17 mouse cellular contexts compared by ENCODE assay signal in the genomic region with DNA sequence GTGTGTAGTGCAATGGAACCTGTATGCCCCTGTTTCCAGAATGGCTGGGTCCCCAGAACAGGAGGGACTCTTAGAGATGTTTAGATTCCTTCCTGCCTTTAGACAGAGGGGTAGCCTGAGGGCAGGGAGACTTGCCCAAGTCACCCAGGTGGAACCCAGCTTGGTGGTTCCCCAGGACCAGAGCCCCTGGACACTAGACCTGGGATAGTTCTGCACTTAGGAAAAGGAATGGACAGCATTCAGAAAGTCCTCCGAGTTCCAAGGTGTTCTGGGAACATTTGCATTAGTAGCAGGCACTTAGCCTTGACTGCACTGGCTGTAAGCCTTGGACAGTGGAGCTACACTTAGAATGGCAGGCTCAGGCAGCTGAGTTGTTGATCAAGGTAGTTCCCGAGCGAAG. TPM values are rescaled to one million over a fixed set of nuclear protein-coding genes. Genes with fewer than 3 reads are reported as not detected.
DNase-seq lines count a peak whose midpoint lies in the region; ATAC-seq and TF ChIP-seq lines count a peak whose summit lies in the region.
"Had no signal": no experiment of that assay in that cellular context is flagged by ENCODE, and none has a peak within 500 bp of the region (broad histone marks: within the 10 kb centered on the region; RNA-seq: fewer than 3 reads in every experiment).

No protein-coding gene starts in this region.

- no peak for ATAC-seq in hindbrain, embryonic 16.5 days
- ATAC-seq in lung, postnatal 0 days = no peak

- H3K36me3 ChIP-seq in E14TG2a.4 (ENCODE audit: insufficient read depth, low read length) = no peaks in the 10 kb centered on the region
- no peaks in the 10 kb centered on the region for H3K36me3 ChIP-seq in hindbrain, embryonic 16.5 days (ENCODE audit: control insufficient read depth, insufficient read depth, low read length)
- no peaks in the 10 kb centered on the region for H3K36me3 ChIP-seq in lung, postnatal 0 days (ENCODE audit: insufficient read depth, low read length)
- H3K36me3 ChIP-seq: embryonic facial prominence, embryonic 15.5 days; forebrain, embryonic 12.5 days; limb, embryonic 13.5 days; liver, embryonic 15.5 days had no signal

- 17% methylated on average over 3 of the region's 3 CpGs for WGBS in hindbrain, embryonic 16.5 days
- WGBS in lung, postnatal 0 days = 25% methylated on average over 3 of the region's 3 CpGs

- DNase-seq in cerebellum, adult 9-11 months = peak; percentile 59
- no peak for DNase-seq in cerebellum, adult 8-10 months
- DNase-seq in cerebellum, postnatal 36 days = peak; percentile 34 to 53
- no peak for DNase-seq in lung, postnatal 0 days (ENCODE audit: low spot score)
- no peak for DNase-seq in urinary bladder, adult 2 months (ENCODE audit: low spot score)
- DNase-seq in kidney, postnatal 4 days = no peak
- DNase-seq: adrenal gland, adult 2 months; right cerebral cortex, adult 18-20 months; spleen, adult 18-20 months; thymus, postnatal 25 days had no signal

- H3K4me2 ChIP-seq in hindbrain, embryonic 16.5 days (ENCODE audit: low read length) = peak overlapping the region; percentile 36
- no peak overlapping the region for H3K4me2 ChIP-seq in lung, postnatal 0 days (replicated peaks; ENCODE audit: low read depth, low read length)
- H3K4me2 ChIP-seq: liver, embryonic 15.5 days had no signal

- H3K27ac ChIP-seq in hindbrain, embryonic 16.5 days (ENCODE audit: low read depth, low read length) = no peak overlapping the region
- H3K27ac ChIP-seq in lung, postnatal 0 days (ENCODE audit: low read length) = no peak overlapping the region
- H3K27ac ChIP-seq: embryonic facial prominence, embryonic 15.5 days; forebrain, embryonic 12.5 days; left cerebral cortex, adult 2 months; limb, embryonic 13.5 days; liver, embryonic 15.5 days had no signal

- H3K9me3 ChIP-seq in E14TG2a.4 (ENCODE audit: low read length) = no peaks in the 10 kb centered on the region
- no peaks in the 10 kb centered on the region for H3K9me3 ChIP-seq in hindbrain, embryonic 16.5 days (ENCODE audit: control insufficient read depth, low read length)
- no peaks in the 10 kb centered on the region for H3K9me3 ChIP-seq in lung, postnatal 0 days (ENCODE audit: low read length)
- H3K9me3 ChIP-seq: embryonic facial prominence, embryonic 15.5 days; forebrain, embryonic 12.5 days; limb, embryonic 13.5 days; liver, embryonic 15.5 days had no signal

- TF ChIP-seq EP300 in lung, postnatal 0 days (IDR thresholded peaks at IDR 0.05) = no peak

- TF ChIP-seq CTCF in E14TG2a.4 (conservative IDR thresholded peaks at IDR 0.05; ENCODE audit: low read length) = no peak
- TF ChIP-seq CTCF in lung, postnatal 0 days (IDR thresholded peaks at IDR 0.05) = no peak

- 0 out of 2 replicates have a peak overlapping the region, but pooled peaks have one; percentile 50 for H3K4me3 ChIP-seq in E14TG2a.4 (replicated peaks; ENCODE audit: low read length)
- no peak overlapping the region for H3K4me3 ChIP-seq in hindbrain, embryonic 16.5 days (ENCODE audit: low read length)
- H3K4me3 ChIP-seq in lung, postnatal 0 days (ENCODE audit: low read depth, low read length) = no peak overlapping the region
- H3K4me3 ChIP-seq: left cerebral cortex, adult 2 months; liver, embryonic 15.5 days had no signal

- no peak overlapping the region for H3K9ac ChIP-seq in hindbrain, embryonic 16.5 days (ENCODE audit: low read depth, low read length)
- H3K9ac ChIP-seq in lung, postnatal 0 days (replicated peaks; ENCODE audit: low read depth) = no peak overlapping the region
- H3K9ac ChIP-seq: embryonic facial prominence, embryonic 15.5 days; forebrain, embryonic 12.5 days; limb, embryonic 13.5 days; liver, embryonic 15.5 days had no signal

- peaks cover 62% of the 10 kb centered on the region for H3K4me1 ChIP-seq in E14TG2a.4 (replicated peaks; ENCODE audit: low read depth, low read length)
- H3K4me1 ChIP-seq in hindbrain, embryonic 16.5 days (ENCODE audit: control insufficient read depth, insufficient read depth, low read depth, low read length) = peaks cover 26% of the 10 kb centered on the region
- H3K4me1 ChIP-seq in lung, postnatal 0 days (ENCODE audit: insufficient read depth, low read depth, low read length) = peaks cover 2% of the 10 kb centered on the region

- H3K27me3 ChIP-seq in E14TG2a.4 (ENCODE audit: insufficient read depth, low read length) = peaks cover 73% of the 10 kb centered on the region
- peaks cover 20% of the 10 kb centered on the region for H3K27me3 ChIP-seq in hindbrain, embryonic 16.5 days (replicated peaks; ENCODE audit: control insufficient read depth, insufficient read depth, low read length)
- H3K27me3 ChIP-seq in lung, postnatal 0 days (replicated peaks; ENCODE audit: insufficient read depth, low read length) = peaks cover 63% of the 10 kb centered on the region

RNA-seq across cellular contexts. Expression of a gene that starts 4.5 kb away (rescaled TPM):
- 30.4 and 34.9 TPM in 2 replicates for polyA plus RNA-seq in hindbrain, embryonic 16.5 days (2015; fragmentation: Nextera tagmentation; extraction: Ambion mirVana)
- polyA plus RNA-seq in lung, postnatal 0 days (2015; fragmentation: Nextera tagmentation; extraction: Ambion mirVana) = not detected in 2 replicates
- 0.01 TPM in 1 of 2 replicates, not detected in the other for polyA plus RNA-seq in urinary bladder, adult 2 months (2012; rRNA removed)
- polyA plus RNA-seq: liver, embryonic 15.5 days had no signal

Comparison
In these comparisons a context has a peak if more than half of its experiments do, and no peak if none do; other contexts are left out.
1. DNase-seq: peak in cerebellum, adult 9-11 months (single experiment) and cerebellum, postnatal 36 days (2 of 2); none in cerebellum, adult 8-10 months (single experiment), lung, postnatal 0 days (single experiment), urinary bladder, adult 2 months (single experiment) and kidney, postnatal 4 days (0 of 2).
2. RNA of a gene that starts 4.5 kb away (polyA plus RNA-seq): 30.4 to 34.9 TPM in hindbrain, embryonic 16.5 days; 0.01 TPM in urinary bladder, adult 2 months and not detected in lung, postnatal 0 days; every median in the first group is over 10 times any median in the second.